Mouse (Mus musculus): ENCODE measurements around the gene Hacl1. TPM values are rescaled to one million over a fixed set of nuclear protein-coding genes. Genes with fewer than 3 reads are reported as not detected.

Hacl1 gene
- polyA plus RNA-seq, 1 experiment from 2014 or later: 13.4 TPM

GRCm38 (mm10) chr14:31664903-31665565 lies 23.9 kb upstream of the Hacl1 start:
- Histone ChIP-seq H3K27me3 (replicated peaks; ENCODE audit: control insufficient read depth, insufficient read depth, low read length) (no peaks in the 10 kb centered on the region), H3K9ac (ENCODE audit: low read depth, low read length) (no peak overlapping the region), H3K36me3 (ENCODE audit: control insufficient read depth, insufficient read depth, low read length) (peaks cover 16% of the 10 kb centered on the region), H3K4me3 (ENCODE audit: low read depth, low read length) (no peak overlapping the region), H3K4me1 (ENCODE audit: control insufficient read depth, insufficient read depth, low read length) (peaks cover 57% of the 10 kb centered on the region), H3K27ac (replicated peaks; ENCODE audit: low read depth, low read length) (peak overlapping the region; percentile 99), H3K9me3 (ENCODE audit: control insufficient read depth, low read length) (no peaks in the 10 kb centered on the region; the same call in 1 of the 2 replicates), H3K4me2 (ENCODE audit: low read depth, low read length) (no peak overlapping the region)
- 59% methylated on average over 12 of the region's 12 CpGs for WGBS
- ATAC-seq (ENCODE audit: low read depth): no peak
- no peak for DNase-seq (ENCODE audit: low spot score)

- peaks cover 58% of the 10 kb centered on the region for H3K4me1 ChIP-seq (ENCODE audit: control insufficient read depth, insufficient read depth, low read length)
- H3K4me2 ChIP-seq (ENCODE audit: low read depth, low read length): no peak overlapping the region
- no peaks in the 10 kb centered on the region; the same call in 1 of the 2 replicates for H3K9me3 ChIP-seq (ENCODE audit: control insufficient read depth, low read length)
- ATAC-seq (ENCODE audit: low read depth): no peak
- no peaks in the 10 kb centered on the region for H3K27me3 ChIP-seq (replicated peaks; ENCODE audit: control insufficient read depth, insufficient read depth, low read length)
- peak overlapping the region; percentile 99 for H3K27ac ChIP-seq (replicated peaks; ENCODE audit: low read depth, low read length)
- H3K9ac ChIP-seq (ENCODE audit: low read depth, low read length): no peak overlapping the region
- peak; percentile 66 for DNase-seq (ENCODE audit: low spot score)
- H3K4me3 ChIP-seq (ENCODE audit: low read depth, low read length): no peak overlapping the region
- H3K36me3 ChIP-seq (ENCODE audit: control insufficient read depth, insufficient read depth, low read length): peaks cover 16% of the 10 kb centered on the region
- 55% methylated on average over 18 of the region's 18 CpGs for WGBS
Observed at GRCm38 (mm10) chr14:31664100-31664902, 23.2 kb upstream of the Hacl1 start.

GRCm38 (mm10) chr14:31663376-31664099 lies 22.5 kb upstream of the Hacl1 start:
- Histone ChIP-seq H3K36me3 (ENCODE audit: control insufficient read depth, insufficient read depth, low read length) (peaks cover 16% of the 10 kb centered on the region), H3K4me3 (ENCODE audit: low read depth, low read length) (no peak overlapping the region), H3K4me1 (ENCODE audit: control insufficient read depth, insufficient read depth, low read length) (peaks cover 60% of the 10 kb centered on the region), H3K27ac (replicated peaks; ENCODE audit: low read depth, low read length) (peak overlapping the region; percentile 99), H3K9me3 (ENCODE audit: control insufficient read depth, low read length) (no peaks in the 10 kb centered on the region; the same call in 1 of the 2 replicates), H3K4me2 (ENCODE audit: low read depth, low read length) (no peak overlapping the region), H3K9ac (ENCODE audit: low read depth, low read length) (no peak overlapping the region), H3K27me3 (replicated peaks; ENCODE audit: control insufficient read depth, insufficient read depth, low read length) (no peaks in the 10 kb centered on the region)
- DNase-seq (ENCODE audit: low spot score) (no peak), ATAC-seq (ENCODE audit: low read depth) (no peak)
- 79% methylated on average over 13 of the region's 13 CpGs for WGBS

GRCm38 (mm10) chr14:31662555-31663211 lies 21.6 kb upstream of the Hacl1 start:
- Histone ChIP-seq H3K27me3 (replicated peaks; ENCODE audit: control insufficient read depth, insufficient read depth, low read length) (no peaks in the 10 kb centered on the region), H3K9me3 (ENCODE audit: control insufficient read depth, low read length) (no peaks in the 10 kb centered on the region; the same call in 1 of the 2 replicates), H3K36me3 (ENCODE audit: control insufficient read depth, insufficient read depth, low read length) (peaks cover 14% of the 10 kb centered on the region), H3K9ac (ENCODE audit: low read depth, low read length) (peak overlapping the region; percentile 67), H3K27ac (replicated peaks; ENCODE audit: low read depth, low read length) (peak overlapping the region; percentile 99), H3K4me2 (ENCODE audit: low read depth, low read length) (peak overlapping the region; percentile 61), H3K4me3 (ENCODE audit: low read depth, low read length) (peak overlapping the region; percentile 36), H3K4me1 (ENCODE audit: control insufficient read depth, insufficient read depth, low read length) (peaks cover 63% of the 10 kb centered on the region)
- ATAC-seq (ENCODE audit: low read depth) (no peak; the same call in 1 of the 2 replicates), DNase-seq (ENCODE audit: low spot score) (peak; percentile 82)
- 15% methylated on average over 9 of the region's 9 CpGs for WGBS

- H3K27me3 ChIP-seq (replicated peaks; ENCODE audit: control insufficient read depth, insufficient read depth, low read length): no peaks in the 10 kb centered on the region
- peaks cover 71% of the 10 kb centered on the region for H3K4me1 ChIP-seq (ENCODE audit: control insufficient read depth, insufficient read depth, low read length)
- H3K9ac ChIP-seq (ENCODE audit: low read depth, low read length): peak overlapping the region; percentile 67
- DNase-seq (ENCODE audit: low spot score) (peak; percentile 97), ATAC-seq (ENCODE audit: low read depth) (peak; percentile 93)
- H3K36me3 ChIP-seq (ENCODE audit: control insufficient read depth, insufficient read depth, low read length): peaks cover 6% of the 10 kb centered on the region
- WGBS: 3% methylated on average over 44 of the region's 44 CpGs
- H3K9me3 ChIP-seq (ENCODE audit: control insufficient read depth, low read length): no peaks in the 10 kb centered on the region; the same call in 1 of the 2 replicates
- peak overlapping the region; percentile 99 for H3K27ac ChIP-seq (replicated peaks; ENCODE audit: low read depth, low read length)
- H3K4me2 ChIP-seq (ENCODE audit: low read depth, low read length): peak overlapping the region; percentile 61
- peak overlapping the region; percentile 36 for H3K4me3 ChIP-seq (ENCODE audit: low read depth, low read length)
Observed at GRCm38 (mm10) chr14:31661671-31662554, 20.8 kb upstream of the Hacl1 start.

- no peaks in the 10 kb centered on the region for H3K27me3 ChIP-seq (replicated peaks; ENCODE audit: control insufficient read depth, insufficient read depth, low read length)
- peaks cover 72% of the 10 kb centered on the region for H3K4me1 ChIP-seq (ENCODE audit: control insufficient read depth, insufficient read depth, low read length)
- H3K9me3 ChIP-seq (ENCODE audit: control insufficient read depth, low read length): no peaks in the 10 kb centered on the region
- H3K4me3 ChIP-seq (ENCODE audit: low read depth, low read length): no peak overlapping the region
- DNase-seq (ENCODE audit: low spot score) (peak; percentile 62), ATAC-seq (ENCODE audit: low read depth) (no peak)
- H3K27ac ChIP-seq (replicated peaks; ENCODE audit: low read depth, low read length): peak overlapping the region; percentile 99
- no peak overlapping the region for H3K9ac ChIP-seq (ENCODE audit: low read depth, low read length)
- H3K4me2 ChIP-seq (ENCODE audit: low read depth, low read length): no peak overlapping the region
- no peaks in the 10 kb centered on the region for H3K36me3 ChIP-seq (ENCODE audit: control insufficient read depth, insufficient read depth, low read length)
- 33% methylated on average over 7 of the region's 7 CpGs for WGBS
Observed at GRCm38 (mm10) chr14:31660312-31661093, 19.4 kb upstream of the Hacl1 start.

- H3K27ac ChIP-seq (replicated peaks; ENCODE audit: low read depth, low read length): peak overlapping the region; percentile 99
- no peaks in the 10 kb centered on the region for H3K27me3 ChIP-seq (replicated peaks; ENCODE audit: control insufficient read depth, insufficient read depth, low read length)
- ATAC-seq (ENCODE audit: low read depth): peak; percentile 12; the same call in 1 of the 2 replicates
- peak; percentile 88 for DNase-seq (ENCODE audit: low spot score)
- no peak overlapping the region for H3K4me2 ChIP-seq (ENCODE audit: low read depth, low read length)
- H3K4me1 ChIP-seq (ENCODE audit: control insufficient read depth, insufficient read depth, low read length): peaks cover 65% of the 10 kb centered on the region
- no peaks in the 10 kb centered on the region for H3K36me3 ChIP-seq (ENCODE audit: control insufficient read depth, insufficient read depth, low read length)
- 44% methylated on average over 10 of the region's 10 CpGs for WGBS
- no peaks in the 10 kb centered on the region for H3K9me3 ChIP-seq (ENCODE audit: control insufficient read depth, low read length)
- no peak overlapping the region for H3K4me3 ChIP-seq (ENCODE audit: low read depth, low read length)
- H3K9ac ChIP-seq (ENCODE audit: low read depth, low read length): no peak overlapping the region
Observed at GRCm38 (mm10) chr14:31659501-31660181, 18.6 kb upstream of the Hacl1 start.

All from embryonic facial prominence, embryonic 14.5 days (tissue).